In the genomic region with DNA sequence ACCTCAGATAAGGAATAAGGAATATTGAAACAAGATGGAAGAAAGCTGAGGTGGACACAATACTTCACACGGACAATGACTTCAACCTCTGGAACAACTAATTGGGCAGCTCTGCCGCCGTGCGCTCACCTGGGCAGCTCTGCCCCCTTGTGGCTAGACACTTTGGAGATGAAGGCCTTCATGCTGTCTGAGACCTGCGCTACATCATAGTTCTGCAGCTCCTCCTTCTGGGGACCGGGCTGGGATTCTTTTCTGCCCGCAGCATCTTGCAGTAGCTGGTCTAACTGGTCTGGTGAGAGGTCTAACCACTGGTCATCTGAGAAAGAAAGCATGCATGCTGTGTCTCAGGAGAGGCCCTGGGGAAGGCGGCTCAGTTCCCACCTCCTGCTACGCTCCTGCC, we compare ENCODE assay signal across 11 mouse cellular contexts. TPM values are rescaled to one million over a fixed set of nuclear protein-coding genes. Genes with fewer than 3 reads are reported as not detected.
DNase-seq lines count a peak whose midpoint lies in the region; ATAC-seq and TF ChIP-seq lines count a peak whose summit lies in the region.
"Had no signal": no experiment of that assay in that cellular context is flagged by ENCODE, and none has a peak within 500 bp of the region (broad histone marks: within the 10 kb centered on the region; RNA-seq: fewer than 3 reads in every experiment).

No protein-coding gene starts in this region.

- no peaks in the 10 kb centered on the region for H3K27me3 ChIP-seq in testis, adult 2 months (ENCODE audit: control insufficient read depth, insufficient read depth, low read length)
- H3K27me3 ChIP-seq in limb, embryonic 11.5 days (ENCODE audit: control insufficient read depth, insufficient read depth, low read length): no peaks in the 10 kb centered on the region

- H3K9ac ChIP-seq in limb, embryonic 11.5 days (ENCODE audit: low read length): no peak overlapping the region

- H3K36me3 ChIP-seq in testis, adult 2 months (ENCODE audit: control insufficient read depth, insufficient read depth, low read length): no peaks in the 10 kb centered on the region; the same call in 1 of the 2 replicates
- peaks cover 11% of the 10 kb centered on the region for H3K36me3 ChIP-seq in limb, embryonic 11.5 days (ENCODE audit: control insufficient read depth, insufficient read depth, low read length)

- no peak for TF ChIP-seq POLR2A in testis, adult 2 months (IDR thresholded peaks at IDR 0.05; ENCODE audit: control insufficient read depth, low read depth, low read length)

- H3K4me2 ChIP-seq in limb, embryonic 11.5 days (ENCODE audit: low read depth, severe bottlenecking): no peak overlapping the region

- DNase-seq in adrenal gland, postnatal 10 days: peak; percentile 20
- DNase-seq in adrenal gland, adult 18-20 months (ENCODE audit: low spot score in 2 of 2): no peak
- no peak for DNase-seq in testis, postnatal 14 days (ENCODE audit: low spot score)
- peak; percentile 48 for DNase-seq in limb, embryonic 11.5 days (ENCODE audit: low spot score)
- peak; percentile 61 to 70 for DNase-seq in urinary bladder, postnatal 36 days (ENCODE audit: low spot score in 2 of 2)
- DNase-seq in cerebellum, adult 18-20 months: no peak
- DNase-seq in right cerebral cortex, postnatal 25 days: no peak
- DNase-seq: cerebellum, adult 9-11 months had no signal

- TF ChIP-seq CTCF in testis, adult 2 months (IDR thresholded peaks at IDR 0.05; ENCODE audit: control insufficient read depth, insufficient read depth, insufficient replicate concordance, low read depth, low read length): peak; percentile 40; the same call in 1 of the 2 replicates

- WGBS in limb, embryonic 11.5 days: 77% methylated on average over 9 of the region's 9 CpGs

- no peak overlapping the region for H3K4me3 ChIP-seq in testis, adult 2 months (ENCODE audit: control insufficient read depth, low read depth, low read length)
- no peak overlapping the region for H3K4me3 ChIP-seq in limb, embryonic 11.5 days (ENCODE audit: low read depth, low read length)

- H3K4me1 ChIP-seq in testis, adult 2 months (ENCODE audit: control insufficient read depth, insufficient read depth, low read length): no peaks in the 10 kb centered on the region
- H3K4me1 ChIP-seq in limb, embryonic 11.5 days (ENCODE audit: control insufficient read depth, insufficient read depth, low read length): no peaks in the 10 kb centered on the region

- H3K9me3 ChIP-seq in limb, embryonic 11.5 days (ENCODE audit: control insufficient read depth, low read length): no peaks in the 10 kb centered on the region

- no peak overlapping the region for H3K27ac ChIP-seq in testis, adult 2 months (ENCODE audit: control insufficient read depth, insufficient read depth, low read depth, low read length)
- H3K27ac ChIP-seq in limb, embryonic 11.5 days (replicated peaks; ENCODE audit: low read depth, low read length): no peak overlapping the region
- H3K27ac ChIP-seq: macrophage had no signal

- ATAC-seq in limb, embryonic 11.5 days (ENCODE audit: insufficient number of reproducible peaks, low FRiP score, low TSS enrichment, low read depth): no peak

RNA-seq across cellular contexts. Expression of gene Ecd, which starts 19.4 kb away (rescaled TPM):
- total RNA-seq in adrenal gland, postnatal 10 days (2021): 10 to 100 TPM; 38.8 to 42.3 TPM
- 10 to 100 TPM; 32.9 to 42.8 TPM for total RNA-seq in adrenal gland, adult 18-20 months (2021)
- polyA plus RNA-seq in testis, adult 2 months (2012; rRNA removed): 19.4 and 19.7 TPM in 2 replicates
- 74.0 and 74.4 TPM in 2 replicates for polyA plus RNA-seq in limb, embryonic 11.5 days (2014; fragmentation: Nextera tagmentation; extraction: Ambion mirVana)

RNA-seq across cellular contexts. Expression of gene Fam149b, which starts 19.5 kb away (rescaled TPM):
- total RNA-seq in adrenal gland, postnatal 10 days (2021): 10 to 100 TPM; 29.3 to 35.3 TPM
- total RNA-seq in adrenal gland, adult 18-20 months (2021): 10 to 100 TPM; 37.1 to 43.7 TPM
- 51.2 and 54.5 TPM in 2 replicates for polyA plus RNA-seq in testis, adult 2 months (2012; rRNA removed)
- 50.4 and 56.9 TPM in 2 replicates for polyA plus RNA-seq in limb, embryonic 11.5 days (2014; fragmentation: Nextera tagmentation; extraction: Ambion mirVana)

RNA-seq across cellular contexts. Expression of gene Nudt13, which starts 34.0 kb away (rescaled TPM):
- total RNA-seq in adrenal gland, postnatal 10 days (2021): 10 to 100 TPM; 43.4 to 52.3 TPM
- 10 to 100 TPM; 43.3 to 70.4 TPM for total RNA-seq in adrenal gland, adult 18-20 months (2021)
- 4.0 and 7.7 TPM in 2 replicates for polyA plus RNA-seq in testis, adult 2 months (2012; rRNA removed)
- polyA plus RNA-seq in limb, embryonic 11.5 days (2014; fragmentation: Nextera tagmentation; extraction: Ambion mirVana): 9.9 and 13.8 TPM in 2 replicates

RNA-seq across cellular contexts. Expression of gene Kcnk16, which starts 59.5 kb away (rescaled TPM):
- total RNA-seq in adrenal gland, postnatal 10 days (2021): not detected
- not detected for total RNA-seq in adrenal gland, adult 18-20 months (2021)
- not detected in 2 replicates for polyA plus RNA-seq in testis, adult 2 months (2012; rRNA removed)
- not detected in 2 replicates for polyA plus RNA-seq in limb, embryonic 11.5 days (2014; fragmentation: Nextera tagmentation; extraction: Ambion mirVana)
- total RNA-seq: heart, postnatal 36 days had no signal
- polyA plus RNA-seq: macrophage had no signal

Comparison
In these comparisons a context has a peak if more than half of its experiments do, and no peak if none do; other contexts are left out.
1. DNase-seq: peak in adrenal gland, postnatal 10 days (single experiment), limb, embryonic 11.5 days (single experiment) and urinary bladder, postnatal 36 days (2 of 2); none in adrenal gland, adult 18-20 months (0 of 2), testis, postnatal 14 days (single experiment), cerebellum, adult 18-20 months (0 of 2) and right cerebral cortex, postnatal 25 days (single experiment).